Mouse (Mus musculus) frontal cortex, postnatal 10 days (tissue): ENCODE data around the gene Apoc1.

Experiments used
- DNase-seq, 2 experiments: peaks; one replicate each; pipeline ENCODE4 v3.0.0; 2022; ENCODE audit warnings: low spot score in 2 of 2, mixed read lengths in 1 of 2

Gene Apoc1

DNA sequence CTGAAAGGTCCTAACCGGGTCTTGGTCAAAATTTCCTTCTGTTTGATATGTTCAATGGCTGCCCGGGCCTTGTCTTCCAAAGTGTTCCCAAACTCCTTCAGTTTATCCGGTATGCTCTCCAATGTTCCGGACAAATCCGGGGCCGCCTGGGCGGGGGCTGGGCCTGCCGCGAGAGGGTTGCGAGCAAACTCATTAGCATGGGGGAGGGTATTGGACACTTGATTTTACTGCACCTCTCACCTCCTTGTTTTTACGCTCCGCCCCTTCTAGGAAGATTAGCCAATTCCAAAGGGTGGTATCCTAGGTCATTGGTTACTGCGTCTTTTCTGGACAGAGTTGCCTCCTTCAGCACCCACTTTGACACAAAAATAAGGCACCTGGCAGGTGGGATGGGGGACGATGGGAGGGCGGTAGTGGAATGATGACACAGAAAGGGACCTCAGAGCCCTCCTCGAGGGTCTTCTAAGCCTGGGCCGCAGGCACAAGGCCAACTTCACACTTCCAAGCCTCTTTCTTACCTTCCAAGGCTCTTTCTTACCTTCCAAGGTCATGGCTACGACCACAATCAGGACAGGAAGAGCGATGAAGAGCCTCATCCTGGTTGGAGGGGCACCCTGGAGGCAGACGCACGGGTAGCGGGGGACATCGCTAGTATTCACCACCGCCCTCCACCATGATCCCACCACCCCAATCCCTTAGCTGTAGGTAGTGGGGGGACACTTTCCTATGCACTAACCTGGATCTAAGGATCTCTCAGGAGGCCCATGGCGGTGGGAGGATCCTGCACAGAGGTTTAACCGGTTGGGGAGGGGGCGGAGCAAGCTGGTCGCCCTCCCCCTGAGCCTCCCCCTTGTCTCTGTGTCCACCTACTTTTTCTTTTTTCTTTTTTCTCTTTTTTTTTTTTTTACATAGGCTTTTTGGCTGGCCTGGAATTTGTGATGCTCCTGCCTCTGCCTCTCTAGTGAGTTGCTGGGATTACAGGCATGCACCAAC lies at the start of gene Apoc1:
Gene Apoc1 (minus strand): TSS at position 788 of the 993 bp plus-strand sequence.
- no peak for DNase-seq

DNA sequence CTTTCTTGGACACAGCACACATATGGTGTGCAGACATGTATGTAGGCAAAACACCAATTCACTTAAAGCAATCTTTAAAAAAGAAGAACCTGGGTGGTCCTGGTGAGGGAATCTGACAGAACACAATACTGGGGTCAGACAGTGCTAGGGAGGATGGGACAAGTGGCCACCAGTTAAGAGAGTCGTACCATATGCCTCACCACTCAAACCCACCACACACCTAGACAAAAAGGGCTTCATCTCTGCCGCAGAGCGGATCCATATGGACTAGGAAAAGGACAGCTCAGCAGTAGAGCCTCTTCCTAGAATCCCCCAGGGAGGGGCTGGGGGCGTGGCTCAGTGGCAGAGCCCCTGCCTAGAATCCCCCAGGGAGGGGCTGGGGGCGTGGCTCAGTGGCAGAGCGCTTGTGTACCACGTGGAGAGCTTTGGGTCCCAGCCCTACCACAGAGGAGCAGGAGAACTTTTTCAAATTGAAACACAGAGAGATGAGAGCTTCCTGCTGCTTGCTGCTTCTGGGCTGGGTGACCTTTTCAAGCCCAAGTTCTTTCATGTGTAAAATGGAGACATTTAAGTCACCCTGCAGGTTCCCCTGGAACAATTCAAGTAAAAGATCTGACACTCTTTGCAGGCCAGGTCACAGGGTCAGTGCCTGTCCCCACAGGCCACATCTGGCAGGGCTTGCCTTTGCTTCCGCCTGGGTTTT lies 49.0 kb upstream of the Apoc1 start:
- DNase-seq, result no peak

- no peak for DNase-seq
Measured at GRCm38 (mm10) chr7:19740269-19740668, 47.8 kb upstream of the Apoc1 start.

DNA sequence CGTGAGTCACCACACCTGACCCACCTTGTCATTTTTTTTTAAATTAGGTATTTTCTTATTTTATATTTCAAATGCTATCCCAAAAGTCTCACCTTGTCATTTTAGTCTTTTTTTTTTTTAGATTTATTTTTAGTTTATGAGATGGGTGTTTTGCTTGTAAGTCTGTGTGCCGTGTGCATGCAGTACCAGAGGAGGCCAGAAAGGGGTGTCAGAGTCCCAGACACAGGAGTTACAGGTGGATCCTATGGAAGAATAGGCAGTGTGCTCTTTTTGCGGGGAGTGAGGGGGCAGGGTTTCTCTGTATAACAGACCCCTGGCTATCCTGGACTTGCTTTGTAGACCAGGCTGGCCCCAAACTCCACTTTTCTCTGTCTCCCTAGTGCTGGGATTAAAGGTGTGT lies 46.3 kb upstream of the Apoc1 start:
- no peak for DNase-seq

GRCm38 (mm10) chr7:19736389-19737057 lies 44.1 kb upstream of the Apoc1 start:
- DNase-seq, result no peak

- DNase-seq, result no peak
Measured at GRCm38 (mm10) chr7:19734178-19734666, 41.8 kb upstream of the Apoc1 start.

- no peak for DNase-seq
Measured at GRCm38 (mm10) chr7:19726541-19726940, 34.1 kb upstream of the Apoc1 start.

GRCm38 (mm10) chr7:19724167-19724566 lies 31.7 kb upstream of the Apoc1 start:
- no peak for DNase-seq

DNA sequence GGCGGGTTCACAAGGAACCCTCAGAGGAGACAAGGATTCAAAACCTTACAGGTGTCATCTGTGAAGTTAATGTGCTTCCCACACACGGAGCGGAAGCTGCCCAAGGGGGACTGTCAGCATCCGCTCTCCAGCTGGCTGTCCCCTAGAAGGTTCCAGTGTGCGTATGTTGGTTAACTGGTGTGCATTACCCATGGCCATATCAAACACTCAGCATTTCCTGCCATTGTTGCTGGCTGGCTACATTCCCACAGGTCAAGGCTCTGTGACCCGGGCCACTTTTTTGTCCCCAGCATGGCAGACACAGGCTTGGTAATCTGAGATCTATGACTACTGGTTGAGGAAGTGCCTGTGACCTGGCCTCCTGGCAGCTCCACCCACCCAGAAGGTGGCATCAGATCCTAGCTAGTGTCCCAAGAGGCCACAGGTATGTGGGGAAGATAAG lies 30.3 kb upstream of the Apoc1 start:
- no peak for DNase-seq

DNA sequence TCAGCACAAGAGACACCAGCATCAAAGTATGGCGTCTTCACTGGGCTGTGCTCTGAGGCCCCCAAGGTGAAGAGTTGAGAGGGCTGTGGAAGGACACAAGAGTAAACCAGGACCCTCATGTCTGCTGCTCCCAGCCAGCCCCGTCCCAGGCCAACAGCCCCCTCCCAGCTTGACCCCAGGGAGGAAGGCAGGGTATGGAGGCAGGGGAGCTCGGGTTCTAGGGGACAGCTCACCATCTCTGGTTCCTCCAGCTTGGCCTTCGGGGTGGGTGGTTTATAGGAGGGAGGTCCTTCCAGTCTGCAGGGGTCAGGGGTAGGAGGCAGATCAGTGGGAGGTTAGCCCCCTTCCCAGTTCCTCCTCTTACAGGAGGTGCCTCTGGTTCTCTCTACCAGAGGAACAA lies 26.7 kb upstream of the Apoc1 start:
- DNase-seq, result no peak

DNA sequence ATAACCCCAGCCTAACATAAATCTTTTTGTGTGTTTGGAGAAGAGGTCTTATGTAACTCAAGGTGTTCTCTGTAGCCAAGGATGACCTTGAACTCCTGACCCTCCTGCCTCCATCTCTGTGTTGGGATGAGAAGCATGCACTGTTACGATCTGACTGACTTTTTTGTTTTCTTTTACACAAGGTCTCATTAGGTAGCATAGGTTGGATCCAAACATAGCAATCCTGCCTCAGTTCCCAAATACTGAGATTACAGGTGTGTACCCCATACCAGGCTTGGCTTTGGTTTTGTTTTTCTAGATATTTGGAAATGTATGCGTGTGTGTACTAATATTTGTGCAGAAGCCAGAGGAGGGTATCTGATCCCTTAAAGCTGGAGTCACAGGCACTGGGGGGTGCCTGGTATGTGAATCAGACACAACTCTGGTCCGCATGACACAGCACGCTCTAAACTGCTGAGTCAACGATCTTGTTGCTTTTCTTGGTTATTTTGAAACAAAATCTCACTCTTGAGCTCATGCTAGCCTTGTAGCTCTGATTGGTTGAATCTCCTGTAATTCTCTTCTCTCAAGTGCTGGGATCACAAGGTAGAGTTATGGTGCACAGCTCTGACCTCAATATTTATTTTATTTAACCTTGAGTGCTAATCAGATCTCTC lies 26.0 kb upstream of the Apoc1 start:
- no peak for DNase-seq

GRCm38 (mm10) chr7:19717346-19717745 lies 24.9 kb upstream of the Apoc1 start:
- no peak for DNase-seq

- no peak for DNase-seq
Measured at GRCm38 (mm10) chr7:19716822-19717221, 24.4 kb upstream of the Apoc1 start.

DNA sequence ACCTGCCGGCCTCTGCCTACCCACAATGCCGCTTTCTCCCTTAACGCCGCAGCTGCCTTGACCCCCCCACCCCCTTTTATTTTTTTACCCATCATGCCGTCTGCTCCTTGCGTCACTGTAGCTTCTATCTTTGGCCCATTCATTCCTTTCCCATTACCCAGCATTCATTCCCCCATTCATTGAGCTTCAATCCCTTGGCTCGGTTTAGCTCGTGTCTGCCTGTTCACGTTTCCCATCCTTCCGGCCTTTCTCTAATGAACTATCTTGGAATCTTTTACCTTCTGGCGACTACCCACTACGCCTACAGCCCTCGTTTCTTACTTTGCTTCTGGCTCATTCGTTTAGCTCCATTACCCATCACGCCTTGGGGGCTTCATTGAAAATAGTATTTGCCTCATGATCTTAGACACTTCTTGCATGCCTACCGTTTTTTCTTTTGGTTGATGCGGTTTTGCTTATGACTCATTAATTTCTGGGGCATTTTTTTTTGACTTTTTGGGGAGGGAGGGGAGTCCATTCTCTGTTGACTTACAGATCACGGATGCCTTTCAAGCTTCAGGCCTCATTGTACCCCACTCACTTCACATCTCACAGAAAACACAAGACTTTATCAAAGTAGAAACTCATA lies 23.7 kb upstream of the Apoc1 start:
- no peak for DNase-seq

DNA sequence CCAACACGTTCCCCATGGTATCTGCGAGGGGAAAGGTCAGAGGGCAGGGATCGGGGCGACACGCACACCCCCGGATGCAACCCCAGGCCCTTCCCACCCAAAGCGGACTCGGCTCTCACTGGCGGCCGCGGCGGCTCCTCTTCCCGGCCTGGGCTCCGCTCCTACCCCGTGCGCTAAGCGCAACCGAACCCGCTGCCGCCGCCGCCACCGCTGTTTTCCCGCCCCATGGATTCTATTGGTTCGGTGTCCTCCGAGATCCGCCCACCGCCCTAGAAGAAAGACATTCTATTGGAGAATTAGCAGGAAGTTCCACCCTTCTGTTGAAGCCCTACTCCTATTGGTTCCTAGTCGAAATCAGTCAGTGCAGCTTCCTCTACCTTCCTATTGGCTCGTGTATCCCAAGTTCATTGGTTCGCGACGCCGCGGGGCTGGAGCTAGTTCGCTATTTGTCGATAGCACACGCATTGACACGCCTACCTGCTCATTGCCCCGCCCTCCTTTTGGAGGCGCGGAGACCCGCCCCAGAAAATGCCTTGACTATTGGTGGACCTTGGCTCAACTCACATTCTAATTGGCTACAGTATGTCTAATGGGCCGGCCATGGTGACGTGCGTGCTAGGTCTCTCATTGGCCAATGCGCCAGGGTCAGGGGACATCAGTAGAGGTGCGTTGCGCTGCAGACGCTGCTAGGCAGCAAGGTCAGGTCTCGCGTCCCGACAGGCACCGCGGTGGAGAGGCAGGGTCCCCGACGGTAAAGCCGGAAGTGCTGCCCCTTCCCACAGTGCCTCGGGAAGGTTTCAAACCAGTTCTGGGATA lies 23.0 kb upstream of the Apoc1 start, which contains the start of gene Tomm40:
Gene Tomm40 (minus strand): TSS at position 200 of the 816 bp plus-strand sequence.
- peak; percentile 99 to 100 for DNase-seq

DNA sequence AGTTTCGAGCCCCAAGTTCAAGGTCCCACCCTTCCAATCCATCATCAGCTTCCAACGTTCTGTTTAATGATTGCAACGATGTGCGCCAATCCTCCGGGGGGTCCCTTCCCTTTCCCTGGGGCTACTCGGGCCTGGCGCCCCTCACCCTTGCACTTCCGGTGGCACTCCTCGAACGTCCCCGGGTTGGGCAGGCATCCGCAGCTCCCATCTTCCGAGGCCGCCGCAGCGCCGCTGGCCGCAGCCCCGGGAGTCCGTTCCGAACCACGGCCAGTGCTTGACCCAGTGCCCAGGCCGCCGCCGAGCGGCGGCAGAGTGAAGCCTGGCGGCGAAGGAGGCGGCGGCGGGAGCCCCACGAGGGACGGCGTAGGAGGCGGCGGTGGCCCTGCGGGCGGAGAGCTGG lies 22.4 kb upstream of the Apoc1 start:
- DNase-seq, result no peak

DNA sequence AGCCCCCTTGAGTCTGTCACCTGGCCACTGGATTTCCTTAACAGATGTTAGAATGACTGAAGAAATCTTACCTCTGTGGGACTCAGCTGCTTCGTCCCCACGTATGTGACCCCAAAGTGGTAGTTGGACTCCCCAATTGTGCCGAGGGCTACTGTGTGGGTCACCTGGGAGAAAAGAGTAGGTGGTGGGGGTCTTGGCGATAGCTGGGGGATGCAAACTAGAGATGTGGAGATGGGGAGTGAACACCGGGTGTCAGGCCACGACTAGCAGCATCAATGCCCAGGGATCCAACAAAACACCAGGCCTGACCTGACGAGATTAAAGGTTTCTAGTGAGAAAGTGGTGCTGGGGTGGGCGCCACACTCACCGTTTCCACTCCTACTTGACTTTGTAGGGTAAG lies 21.1 kb upstream of the Apoc1 start:
- DNase-seq, result no peak

DNA sequence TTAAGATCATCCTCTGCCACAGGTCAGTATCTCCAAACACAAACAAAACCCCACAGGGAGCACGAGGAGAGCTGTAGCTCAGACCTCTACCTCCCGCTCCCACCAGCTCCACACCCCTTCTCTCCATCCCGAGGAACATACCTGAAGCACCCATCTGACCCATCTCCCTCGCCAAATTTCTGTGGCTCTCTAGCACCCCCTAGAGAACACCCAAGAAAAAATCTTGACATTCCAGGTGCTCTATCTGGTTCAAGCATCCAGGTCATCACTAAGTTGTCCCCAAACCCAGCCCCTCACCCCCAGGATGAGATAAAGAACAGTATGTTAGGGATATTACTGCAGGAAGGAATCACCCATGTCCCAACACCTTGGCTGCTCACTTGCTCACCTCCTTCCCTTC lies 20.7 kb upstream of the Apoc1 start:
- DNase-seq, result no peak

DNA sequence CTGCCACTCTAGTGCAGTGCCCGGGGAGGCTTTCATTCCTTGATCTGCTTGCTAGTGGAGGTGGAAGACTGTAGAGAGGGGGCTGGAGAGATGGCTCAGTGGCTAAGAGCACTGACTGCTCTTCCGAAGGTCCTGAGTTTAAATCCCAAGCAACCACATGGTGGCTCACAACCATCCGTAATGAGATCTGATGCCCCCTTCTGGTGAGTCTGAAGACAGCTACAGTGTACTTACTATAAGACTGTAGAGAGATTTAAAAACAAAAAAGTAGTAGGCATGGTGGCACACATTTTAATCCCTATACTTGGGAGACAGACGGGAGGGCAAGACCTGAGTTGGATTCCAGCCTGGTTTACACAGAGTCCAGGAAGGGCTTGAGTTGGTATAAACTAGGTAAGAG lies 20.0 kb upstream of the Apoc1 start:
- DNase-seq, result no peak

GRCm38 (mm10) chr7:19710650-19711049 lies 18.2 kb upstream of the Apoc1 start:
- DNase-seq, result no peak
